Mouse (Mus musculus) bone marrow macrophage, adult 2 months (primary cell): ENCODE data around the gene Ntn3. TPM values are rescaled to one million over a fixed set of nuclear protein-coding genes. Genes with fewer than 3 reads are reported as not detected.
A peak's percentile ranks its signal among the peaks of the same experiment; 100 is the strongest.

Source experiments
- H3K27ac ChIP-seq: 2 replicates; pipeline ENCODE4 v1.5.1; 2012; ENCODE audit warnings: low read depth, low read length; ENCODE audit not compliant: insufficient read depth
- H3K4me1 ChIP-seq: 2 replicates; pipeline ENCODE4 v1.6.1; 2012; ENCODE audit warnings: low read length; ENCODE audit not compliant: control insufficient read depth, insufficient read depth
- H3K4me3 ChIP-seq: 2 replicates; pipeline ENCODE4 v1.5.1; 2012; ENCODE audit warnings: mild to moderate bottlenecking, low read length, moderate library complexity; ENCODE audit not compliant: insufficient read depth
- CTCF ChIP-seq: IDR thresholded peaks from 2 replicates; pipeline ENCODE4 v1.5.1; 2012; ENCODE audit warnings: low read depth, mild to moderate bottlenecking, low read length, moderate library complexity
- POLR2A ChIP-seq: IDR thresholded peaks from 2 replicates; pipeline ENCODE4 v1.6.1; 2012; ENCODE audit warnings: mild to moderate bottlenecking, low read depth, low read length, borderline replicate concordance
- polyA plus RNA-seq: library from polyadenylated mRNA; stranded (reverse); fragments of >200 nt; gene quantifications from 2 replicates; pipeline ENCODE4 v1.2.4, GENCODE M21; 2012; ENCODE audit not compliant: missing spikeins, insufficient read depth, insufficient read length

The Ntn3 gene
- polyA plus RNA-seq, 1 experiment: 0.47 TPM

DNA sequence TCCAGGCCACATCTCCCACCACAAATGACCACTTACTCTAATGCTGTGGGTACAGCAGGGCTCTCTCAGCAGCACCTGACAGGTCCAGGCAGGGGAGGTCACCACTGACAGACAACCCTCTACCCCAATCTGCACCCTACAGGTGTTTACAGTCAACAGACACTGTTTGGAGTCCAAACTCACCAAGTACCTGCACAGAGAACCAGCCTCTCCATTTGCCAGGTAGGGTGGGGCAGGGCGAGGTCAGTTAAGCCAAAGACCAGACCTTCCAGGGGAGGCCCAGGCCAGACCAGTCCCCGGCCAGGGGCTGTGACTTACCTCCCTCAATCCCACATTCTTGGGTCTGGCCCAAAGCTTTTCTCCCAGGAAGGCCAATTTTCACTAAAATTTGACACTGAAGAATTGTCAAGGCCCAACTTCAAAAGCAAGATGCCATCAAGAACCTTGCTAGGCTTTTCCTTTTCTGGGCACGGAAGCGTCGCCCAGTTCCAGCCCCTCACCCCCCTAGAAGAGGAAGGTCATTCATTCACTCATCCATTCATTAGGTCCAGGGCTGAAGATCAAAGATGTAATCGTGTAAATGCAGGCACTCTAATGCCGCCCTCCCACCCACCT lies 41.3 kb downstream of the Ntn3 start:
- peaks cover 29% of the 10 kb centered on the region for H3K4me1 ChIP-seq
- peak overlapping the region; percentile 92 for H3K4me3 ChIP-seq
- TF ChIP-seq POLR2A (0 out of 2 replicates have a peak, but pooled peaks have one; percentile 6), CTCF (0 out of 2 replicates have a peak, but pooled peaks have one; percentile 4)
- peak overlapping the region; percentile 98 for H3K27ac ChIP-seq

DNA sequence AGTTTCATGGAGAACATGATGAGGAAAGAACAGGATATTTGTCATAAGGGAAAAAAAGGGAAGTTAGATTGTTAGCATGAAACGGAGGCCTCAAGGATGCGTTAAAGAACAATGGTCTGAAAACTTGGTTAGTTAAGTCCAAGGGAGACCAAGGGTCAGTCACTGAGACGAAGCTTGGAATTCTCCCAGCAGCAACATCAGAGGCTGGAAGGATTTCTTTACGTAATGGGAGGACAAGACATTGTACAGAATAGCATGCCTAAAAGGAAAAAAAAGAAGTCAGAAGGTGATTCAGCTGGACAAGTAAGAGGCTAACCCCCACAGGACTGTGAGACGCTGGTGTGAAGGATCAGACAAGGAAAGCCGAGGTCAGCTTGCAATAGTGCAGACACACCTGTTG lies 42.2 kb downstream of the Ntn3 start:
- TF ChIP-seq POLR2A (no peak), CTCF (no peak)
- peaks cover 29% of the 10 kb centered on the region for H3K4me1 ChIP-seq
- H3K27ac ChIP-seq: peak overlapping the region; percentile 98
- H3K4me3 ChIP-seq: peak overlapping the region; percentile 92

DNA sequence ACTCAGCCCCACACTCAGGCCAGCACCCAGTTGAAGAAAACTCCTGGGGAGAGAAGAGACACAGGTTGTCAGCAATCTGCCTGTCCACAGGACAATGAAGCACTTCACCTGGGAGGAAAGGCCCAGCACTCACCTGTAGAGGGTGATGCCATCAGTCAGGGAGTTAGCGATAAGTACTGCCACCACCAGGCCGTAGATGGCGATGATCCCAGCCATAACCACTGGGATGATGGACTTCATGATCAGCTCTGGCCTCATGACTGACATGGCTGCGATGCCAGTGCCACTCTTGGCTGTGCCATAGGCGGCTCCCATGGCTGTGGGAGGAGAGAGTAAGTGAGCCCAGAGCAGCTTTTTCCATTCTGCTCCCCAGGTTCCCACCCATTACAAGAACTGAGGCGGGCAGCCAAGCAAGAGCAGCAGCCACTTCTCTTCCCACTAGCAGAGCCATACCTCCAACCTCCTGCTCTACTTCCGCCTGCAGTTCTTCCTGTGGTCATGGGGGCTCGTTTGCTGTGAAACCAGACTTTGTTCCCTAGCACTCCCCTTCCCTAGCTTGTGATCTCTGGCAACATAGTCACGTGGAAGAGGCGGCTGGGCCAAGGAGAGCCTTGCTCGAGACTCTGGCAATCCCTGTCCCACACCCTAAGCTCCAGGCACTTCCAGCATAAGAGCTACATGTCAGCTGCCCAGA lies 44.6 kb downstream of the Ntn3 start:
- peak overlapping the region; percentile 53 for H3K4me3 ChIP-seq
- TF ChIP-seq CTCF (no peak), POLR2A (no peak)
- H3K27ac ChIP-seq: peak overlapping the region; percentile 95
- H3K4me1 ChIP-seq: peaks cover 41% of the 10 kb centered on the region

DNA sequence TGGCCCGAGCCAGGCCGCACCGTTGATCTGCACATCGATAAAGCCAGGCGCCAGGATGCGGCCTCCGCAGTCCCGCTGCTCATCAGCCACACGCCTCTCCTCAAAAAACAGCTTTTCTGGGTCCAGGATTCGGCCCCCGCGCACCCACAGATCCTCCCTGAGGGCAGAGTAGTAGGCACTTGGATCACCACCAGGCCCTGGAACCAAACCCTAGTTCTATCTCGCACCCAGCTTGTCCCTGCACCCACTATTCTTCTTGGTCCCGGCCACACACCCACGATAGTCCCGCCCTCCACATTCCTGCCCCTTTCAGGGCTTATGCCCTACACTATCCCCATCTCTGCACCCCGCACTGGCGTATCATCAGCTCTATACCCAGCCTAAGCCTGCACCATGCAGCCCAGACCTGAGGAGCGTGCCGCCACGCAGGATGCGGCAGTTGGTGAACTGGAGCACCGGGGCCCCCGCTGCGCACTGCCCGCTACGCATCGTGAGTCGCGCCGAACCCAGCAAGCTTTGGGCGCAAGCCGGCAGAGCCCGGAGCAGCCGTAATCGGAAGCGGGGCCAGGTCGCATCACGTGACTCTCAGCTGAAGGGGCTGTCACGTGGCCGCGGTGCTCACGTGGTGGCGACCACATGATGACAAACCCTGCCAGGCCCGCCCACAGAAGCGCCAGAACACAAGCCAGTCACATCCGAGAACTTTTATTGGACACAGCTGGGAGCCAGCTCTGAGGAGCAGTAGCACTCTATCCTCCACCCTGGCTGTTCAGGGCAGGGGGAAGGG lies 46.0 kb downstream of the Ntn3 start, which contains the start of gene Amdhd2:
Gene Amdhd2 (minus strand): TSS at position 591 of the 787 bp plus-strand sequence.
- Histone ChIP-seq H3K4me1 (peaks cover 52% of the 10 kb centered on the region), H3K27ac (peak within 1 kb of the TSS; percentile 95), H3K4me3 (peak within 1 kb of the TSS; percentile 66)
- TF ChIP-seq POLR2A (no peak), CTCF (no peak)

DNA sequence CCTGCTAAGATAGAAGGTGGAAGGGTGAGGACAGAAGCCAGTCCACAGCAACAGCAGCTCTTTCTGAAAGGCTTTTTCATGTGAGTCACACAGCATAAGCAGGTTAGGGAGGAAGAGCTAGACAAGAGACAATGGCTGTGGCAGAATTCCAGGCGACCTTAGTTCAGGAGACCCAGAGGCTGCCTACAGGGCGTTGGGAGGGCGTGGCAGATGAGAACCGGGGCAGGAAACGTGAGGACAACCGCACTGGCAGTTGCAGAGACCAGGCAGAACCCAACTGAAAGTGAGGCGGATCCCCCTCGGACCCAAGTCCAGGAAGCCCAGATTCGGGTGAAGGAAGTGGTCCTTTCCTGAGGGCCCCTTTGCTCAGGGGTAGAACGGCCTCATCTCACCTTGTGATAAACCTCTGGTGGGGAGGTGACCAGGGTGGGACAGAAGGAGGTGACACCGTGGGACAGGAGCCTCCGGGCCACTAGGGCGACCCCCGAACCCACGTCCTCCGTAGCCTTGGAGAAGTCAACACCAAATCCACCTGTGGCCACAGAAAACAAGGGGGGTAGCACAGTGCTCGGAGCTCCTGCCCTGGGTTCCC lies 46.7 kb downstream of the Ntn3 start:
- Histone ChIP-seq H3K4me3 (peak overlapping the region; percentile 66), H3K27ac (peak overlapping the region; percentile 92), H3K4me1 (peaks cover 55% of the 10 kb centered on the region)
- TF ChIP-seq POLR2A (0 out of 2 replicates have a peak, but pooled peaks have one; percentile 38), CTCF (no peak)

DNA sequence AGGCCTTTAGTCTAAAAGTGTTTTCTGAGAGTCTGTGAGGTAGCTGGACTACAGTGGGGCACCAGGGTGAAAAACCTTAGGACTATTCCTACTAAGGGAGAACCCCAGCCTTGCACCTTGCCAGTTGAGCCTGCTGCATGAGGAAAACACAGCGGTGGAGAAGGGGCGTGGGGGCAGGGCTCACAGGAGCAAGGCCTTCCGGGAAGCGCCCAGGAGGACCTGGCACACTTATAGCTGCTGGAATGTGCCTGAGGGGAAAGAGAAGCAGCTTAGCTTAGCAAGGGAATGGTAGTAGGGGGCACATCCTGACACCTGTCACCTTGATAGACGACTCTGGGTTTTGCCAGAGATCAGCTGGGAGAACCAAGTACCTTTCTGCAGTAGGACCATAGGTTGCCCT lies 47.9 kb downstream of the Ntn3 start:
- no peak overlapping the region for H3K4me3 ChIP-seq
- H3K27ac ChIP-seq: no peak overlapping the region
- peaks cover 52% of the 10 kb centered on the region for H3K4me1 ChIP-seq
- no peak for TF ChIP-seq CTCF
- no peak for TF ChIP-seq POLR2A

DNA sequence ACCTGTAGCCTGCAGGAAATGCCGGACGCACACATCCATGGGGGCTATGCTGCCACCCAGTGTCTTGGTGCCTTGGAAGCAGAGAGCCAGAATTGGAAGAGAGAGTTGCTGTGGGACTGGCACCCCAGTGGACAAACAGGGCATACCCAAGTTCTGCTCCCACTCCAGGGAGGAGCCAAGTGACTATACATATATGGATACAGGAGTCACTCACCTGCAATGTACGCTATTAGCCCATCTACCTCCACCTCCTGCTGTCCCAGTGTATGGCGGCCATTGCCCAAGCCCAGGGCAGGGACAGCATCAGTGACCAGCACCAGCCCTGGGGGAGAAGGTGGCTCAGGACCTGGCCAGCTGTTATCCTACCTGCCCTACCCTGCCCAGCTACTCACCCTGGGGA lies 51.8 kb downstream of the Ntn3 start:
- TF ChIP-seq CTCF (no peak), POLR2A (no peak)
- no peak overlapping the region for H3K27ac ChIP-seq
- peaks cover 40% of the 10 kb centered on the region for H3K4me1 ChIP-seq
- no peak overlapping the region for H3K4me3 ChIP-seq

DNA sequence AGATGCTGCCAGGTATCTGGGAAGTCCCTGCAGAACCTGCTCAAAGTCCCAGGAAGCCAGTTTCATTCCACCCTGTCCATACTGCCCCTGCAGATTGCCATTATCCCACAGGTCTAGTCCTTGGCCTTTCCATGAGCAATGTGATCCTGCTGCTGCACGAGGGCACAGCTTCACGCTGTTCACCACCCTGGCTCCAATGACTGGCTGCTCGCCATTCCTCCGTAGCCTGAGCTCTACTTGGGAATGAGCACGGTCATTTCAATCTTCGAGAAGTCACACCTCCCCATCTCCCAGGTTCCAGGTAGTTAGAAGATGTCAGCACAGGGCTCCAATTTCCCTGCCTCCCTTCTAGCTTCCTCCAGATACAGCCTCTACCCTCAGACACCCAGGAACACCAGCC lies 52.2 kb downstream of the Ntn3 start:
- no peak overlapping the region for H3K4me3 ChIP-seq
- TF ChIP-seq POLR2A (no peak), CTCF (no peak)
- H3K4me1 ChIP-seq: peaks cover 39% of the 10 kb centered on the region
- no peak overlapping the region for H3K27ac ChIP-seq

DNA sequence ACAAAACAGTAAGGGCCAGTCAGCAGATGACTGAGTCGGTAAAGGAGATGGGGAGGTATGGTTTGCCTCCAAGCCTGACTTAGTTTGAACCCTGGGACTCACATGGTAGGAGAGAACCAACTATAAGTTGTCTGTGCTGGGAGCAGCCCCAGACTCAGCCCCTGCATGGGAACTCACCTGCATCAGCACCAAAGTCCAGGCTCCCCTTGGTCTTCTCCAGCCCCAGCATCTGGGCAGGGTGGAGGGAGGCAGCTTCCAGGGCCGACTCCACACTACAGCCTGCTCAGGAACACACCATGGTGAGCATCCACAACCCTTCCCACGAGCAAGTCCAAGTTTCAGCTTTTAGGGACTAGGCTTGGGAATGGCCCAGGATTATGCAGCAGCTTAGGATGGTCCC lies 52.9 kb downstream of the Ntn3 start:
- Histone ChIP-seq H3K4me3 (no peak overlapping the region), H3K4me1 (peaks cover 35% of the 10 kb centered on the region), H3K27ac (no peak overlapping the region)
- TF ChIP-seq CTCF (no peak), POLR2A (no peak)

DNA sequence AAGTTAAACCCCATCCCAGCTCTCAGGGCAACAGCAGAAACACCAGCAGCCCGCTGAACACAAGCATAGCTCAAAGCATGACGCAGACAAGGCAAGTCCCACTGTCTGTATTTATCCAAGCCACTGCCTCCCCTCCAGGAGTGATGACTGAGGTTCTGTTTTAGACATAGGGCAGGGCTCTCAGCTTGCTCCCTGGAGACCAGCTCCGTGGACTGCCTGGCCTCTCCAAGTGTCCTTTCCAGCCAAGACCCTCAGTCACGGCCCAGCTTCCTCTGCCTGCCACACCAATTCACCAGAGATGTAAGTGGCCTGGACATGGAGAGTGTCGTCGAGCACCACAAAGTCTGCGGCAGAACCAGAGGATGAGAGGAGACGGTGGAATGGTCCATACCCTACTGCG lies 53.6 kb downstream of the Ntn3 start:
- no peak for TF ChIP-seq CTCF
- no peak for TF ChIP-seq POLR2A
- peaks cover 28% of the 10 kb centered on the region for H3K4me1 ChIP-seq

More for the DNA sequence above, 53.6 kb downstream of the Ntn3 start:
- Histone ChIP-seq H3K4me3 (no peak overlapping the region), H3K27ac (no peak overlapping the region)
